Mouse (Mus musculus) MEL (cell line): ENCODE results near the gene Grtp1.

Source experiments
- CTCF ChIP-seq, 3 experiments: IDR thresholded peaks in 2 of 3; conservative IDR thresholded peaks in 1 of 3; 2 replicates each; pipeline ENCODE4 v1.5.1; 2011 to 2012; ENCODE audit warnings: low read length in 3 of 3, low read depth in 2 of 3, mild to moderate bottlenecking in 2 of 3, improper control_type of control experiment in 1 of 3, inconsistent platforms in 1 of 3, mixed read lengths in 1 of 3, moderate library complexity in 1 of 3; ENCODE audit not compliant: control insufficient read depth in 1 of 3, insufficient read depth in 1 of 3, poor library complexity in 1 of 3, severe bottlenecking in 1 of 3
- ELF1 ChIP-seq: IDR thresholded peaks from 2 replicates; pipeline ENCODE4 v1.6.1; 2014; ENCODE audit warnings: low read depth, mild to moderate bottlenecking, inconsistent platforms, low read length, improper control_type of control experiment, moderate library complexity
- MAX ChIP-seq: IDR thresholded peaks from 2 replicates; pipeline ENCODE4 v1.6.1; 2011; ENCODE audit warnings: low read length, improper control_type of control experiment
- MEF2A ChIP-seq: IDR thresholded peaks from 2 replicates; pipeline ENCODE4 v1.6.1; 2014; ENCODE audit warnings: low read depth, mild to moderate bottlenecking, inconsistent platforms, low read length, improper control_type of control experiment; ENCODE audit not compliant: poor library complexity, insufficient replicate concordance, severe bottlenecking; ENCODE audit errors: extremely low read depth
- MYB ChIP-seq: IDR thresholded peaks from 2 replicates; pipeline ENCODE4 v1.6.1; 2011; ENCODE audit warnings: mild to moderate bottlenecking, low read depth, low read length, improper control_type of control experiment
- NRF1 ChIP-seq: IDR thresholded peaks from 2 replicates; pipeline ENCODE4 v1.6.1; 2014; ENCODE audit warnings: low read depth, mild to moderate bottlenecking, inconsistent platforms, low read length, improper control_type of control experiment, moderate library complexity; ENCODE audit not compliant: poor library complexity, insufficient read depth, severe bottlenecking
- POLR2A ChIP-seq, 2 experiments: IDR thresholded peaks; 2 replicates each; pipeline ENCODE4 v1.6.1; 2011 to 2012; ENCODE audit warnings: low read length in 2 of 2, mild to moderate bottlenecking in 2 of 2, control low read depth in 1 of 2, improper control_type of control experiment in 1 of 2, low read depth in 1 of 2, moderate library complexity in 1 of 2; ENCODE audit not compliant: control insufficient read depth in 1 of 2, insufficient read depth in 1 of 2, poor library complexity in 1 of 2
- POLR2AphosphoS2 ChIP-seq: IDR thresholded peaks from 2 replicates; pipeline ENCODE4 v1.6.1; 2011; ENCODE audit warnings: low read length, improper control_type of control experiment
- RCOR1 ChIP-seq: IDR thresholded peaks from 2 replicates; pipeline ENCODE4 v1.6.1; 2012; ENCODE audit warnings: low read depth, mild to moderate bottlenecking, inconsistent platforms, low read length, improper control_type of control experiment
- TCF12 ChIP-seq: IDR thresholded peaks from 2 replicates; pipeline ENCODE4 v1.6.1; 2014; ENCODE audit warnings: low read depth, mild to moderate bottlenecking, inconsistent platforms, low read length, improper control_type of control experiment, moderate library complexity
- UBTF ChIP-seq: IDR thresholded peaks from 2 replicates; pipeline ENCODE4 v1.6.1; 2012; ENCODE audit warnings: low read depth, mild to moderate bottlenecking, inconsistent platforms, low read length, improper control_type of control experiment, moderate library complexity, borderline replicate concordance; ENCODE audit not compliant: insufficient read depth
- USF1 ChIP-seq: IDR thresholded peaks from 2 replicates; pipeline ENCODE4 v1.6.1; 2014; ENCODE audit warnings: low read depth, mild to moderate bottlenecking, inconsistent platforms, low read length, improper control_type of control experiment, moderate library complexity
- ZC3H11A ChIP-seq: IDR thresholded peaks from 2 replicates; pipeline ENCODE4 v1.6.1; 2012; ENCODE audit warnings: low read depth, mild to moderate bottlenecking, inconsistent platforms, low read length, improper control_type of control experiment

DNA sequence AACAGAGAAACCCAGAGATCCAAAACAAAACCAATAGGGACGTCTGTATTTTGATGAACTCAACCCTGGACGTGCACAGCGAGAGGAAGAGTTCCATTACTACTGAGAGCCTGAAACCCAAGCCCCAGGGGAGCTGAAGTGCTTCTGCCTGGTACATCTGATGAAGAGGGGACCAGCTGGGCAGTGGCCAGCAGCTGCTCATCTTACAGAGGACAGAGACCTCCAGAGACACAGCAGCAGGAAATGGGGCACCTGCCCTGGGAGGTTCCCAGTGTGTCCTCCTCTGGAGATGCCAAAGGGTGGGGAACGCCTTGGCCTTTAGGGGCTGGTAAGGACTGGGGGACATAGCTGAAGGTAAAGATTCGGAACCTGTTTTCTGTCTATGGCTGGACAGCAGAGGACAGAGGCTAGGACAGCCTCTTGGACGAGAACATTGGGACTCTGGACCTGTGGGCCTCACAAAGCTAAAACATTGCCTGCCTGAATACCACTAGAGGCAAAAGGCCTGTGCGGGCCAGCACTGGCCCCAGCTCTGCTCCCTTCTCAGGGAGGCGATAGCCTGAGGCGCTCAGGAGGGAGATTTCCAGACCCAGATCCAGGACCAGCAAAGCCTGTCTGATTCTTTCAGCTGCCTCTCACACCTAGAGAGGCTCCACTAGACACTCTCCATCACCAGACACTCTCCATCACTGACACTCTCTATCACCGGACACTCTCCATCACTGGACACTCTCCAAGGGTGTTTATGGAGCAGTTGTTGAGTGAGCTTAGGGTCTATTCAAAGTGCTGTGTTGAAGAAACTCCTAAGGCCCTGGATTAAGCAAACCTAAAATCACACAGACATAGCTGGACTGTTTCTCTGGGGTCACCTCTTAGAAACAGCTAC is 42.8 kb upstream of the Grtp1 start:
- TF ChIP-seq ZC3H11A: no peak
- TF ChIP-seq MAX: no peak
- TF ChIP-seq TCF12: no peak
- no peak for TF ChIP-seq UBTF
- TF ChIP-seq MYB: no peak
- no peak for TF ChIP-seq USF1
- TF ChIP-seq POLR2AphosphoS2: no peak
- TF ChIP-seq CTCF (IDR thresholded peaks at IDR 0.05 in 2 of 3, conservative IDR thresholded peaks at IDR 0.05 in 1 of 3; ENCODE audit: control insufficient read depth in 1 of 3, insufficient read depth in 1 of 3, low read depth in 2 of 3, low read length in 3 of 3, poor library complexity in 1 of 3, severe bottlenecking in 1 of 3): no peak
- TF ChIP-seq POLR2A (IDR thresholded peaks at IDR 0.05; ENCODE audit: control insufficient read depth in 1 of 2, insufficient read depth in 1 of 2, low read depth in 1 of 2, low read length in 2 of 2, poor library complexity in 1 of 2): no peak
- TF ChIP-seq RCOR1: no peak
- no peak for TF ChIP-seq MEF2A
- TF ChIP-seq ELF1: no peak
- TF ChIP-seq NRF1: no peak
